Mouse (Mus musculus) activated CD4-positive, CD25-positive, alpha-beta regulatory T cell, adult 4 months (primary cell): ENCODE results near the gene Vcl. TPM values are rescaled to one million over a fixed set of nuclear protein-coding genes. Genes with fewer than 3 reads are reported as not detected.

ENCODE experiments used
- ATAC-seq: one replicate; pipeline ENCODE4 v1.8.0; 2017
- polyA plus RNA-seq, 2 experiments: library from polyadenylated mRNA; unstranded; fragments of 100-300 nt; shearing (Covaris generic); gene quantifications; one replicate each; pipeline ENCODE4 v1.2.1; 2017

Gene Vcl
- 1 to 10 TPM in 1 of 2 experiments, under 1 TPM in 1; 0.89 to 1.0 TPM for polyA plus RNA-seq

GRCm38 (mm10) chr14:20928848-20929745 is at the start of gene Vcl:
Vcl (plus strand) TSS chr14:20929398.
- ATAC-seq = peak; percentile 86

- peak; percentile 3 for ATAC-seq
Observed at GRCm38 (mm10) chr14:20884691-20885090, 44.5 kb upstream of the Vcl start.

GRCm38 (mm10) chr14:20885091-20885888 is 43.9 kb upstream of the Vcl start:
- ATAC-seq = peak; percentile 94

GRCm38 (mm10) chr14:20886266-20886665 is 42.9 kb upstream of the Vcl start:
- peak; percentile 36 for ATAC-seq

GRCm38 (mm10) chr14:20887541-20888085 is 41.6 kb upstream of the Vcl start:
- no peak for ATAC-seq

- ATAC-seq = no peak
Observed at GRCm38 (mm10) chr14:20891941-20892402, 37.2 kb upstream of the Vcl start.

- no peak for ATAC-seq
Observed at GRCm38 (mm10) chr14:20893815-20894214, 35.4 kb upstream of the Vcl start.

GRCm38 (mm10) chr14:20901267-20901666 is 27.9 kb upstream of the Vcl start:
- no peak for ATAC-seq

- ATAC-seq = no peak
Observed at GRCm38 (mm10) chr14:20903137-20903536, 26.1 kb upstream of the Vcl start.

- ATAC-seq = no peak
Observed at GRCm38 (mm10) chr14:20911811-20912210, 17.4 kb upstream of the Vcl start.

- ATAC-seq = no peak
Observed at GRCm38 (mm10) chr14:20914415-20914814, 14.8 kb upstream of the Vcl start.

GRCm38 (mm10) chr14:20916625-20917612 is 12.3 kb upstream of the Vcl start:
- no peak for ATAC-seq

- no peak for ATAC-seq
Observed at GRCm38 (mm10) chr14:20924071-20924789, 5.0 kb upstream of the Vcl start.

GRCm38 (mm10) chr14:20927470-20928307 is 1.5 kb upstream of the Vcl start:
- no peak for ATAC-seq

- ATAC-seq = no peak
Observed at GRCm38 (mm10) chr14:20928308-20928685, 901 bp upstream of the Vcl start.

- no peak for ATAC-seq
Observed at GRCm38 (mm10) chr14:20929814-20930434, 726 bp downstream of the Vcl start.

- ATAC-seq = no peak
Observed at GRCm38 (mm10) chr14:20930481-20931391, 1.5 kb downstream of the Vcl start.

- ATAC-seq = peak; percentile 19
Observed at GRCm38 (mm10) chr14:20938424-20938823, 9.2 kb downstream of the Vcl start.

- no peak for ATAC-seq
Observed at GRCm38 (mm10) chr14:20938860-20939259, 9.7 kb downstream of the Vcl start.
